Mouse (Mus musculus) brain, adult 10 weeks (tissue): ENCODE measurements around the gene Mtch1. TPM values are rescaled to one million over a fixed set of nuclear protein-coding genes. Genes with fewer than 3 reads are reported as not detected.

Experiments
- polyA plus RNA-seq: library from polyadenylated mRNA; stranded (reverse); fragments of 350-450 nt; fragmentation: Illumina TruSeq; extraction: RNeasy Lipid Tissue Mini Kit (QIAGEN cat#74804); gene quantifications from one replicate; pipeline ENCODE4 v1.2.3, GENCODE M21; 2015; ENCODE audit warnings: low read depth, low replicate concordance

The Mtch1 gene
- polyA plus RNA-seq: 584 TPM

DNA sequence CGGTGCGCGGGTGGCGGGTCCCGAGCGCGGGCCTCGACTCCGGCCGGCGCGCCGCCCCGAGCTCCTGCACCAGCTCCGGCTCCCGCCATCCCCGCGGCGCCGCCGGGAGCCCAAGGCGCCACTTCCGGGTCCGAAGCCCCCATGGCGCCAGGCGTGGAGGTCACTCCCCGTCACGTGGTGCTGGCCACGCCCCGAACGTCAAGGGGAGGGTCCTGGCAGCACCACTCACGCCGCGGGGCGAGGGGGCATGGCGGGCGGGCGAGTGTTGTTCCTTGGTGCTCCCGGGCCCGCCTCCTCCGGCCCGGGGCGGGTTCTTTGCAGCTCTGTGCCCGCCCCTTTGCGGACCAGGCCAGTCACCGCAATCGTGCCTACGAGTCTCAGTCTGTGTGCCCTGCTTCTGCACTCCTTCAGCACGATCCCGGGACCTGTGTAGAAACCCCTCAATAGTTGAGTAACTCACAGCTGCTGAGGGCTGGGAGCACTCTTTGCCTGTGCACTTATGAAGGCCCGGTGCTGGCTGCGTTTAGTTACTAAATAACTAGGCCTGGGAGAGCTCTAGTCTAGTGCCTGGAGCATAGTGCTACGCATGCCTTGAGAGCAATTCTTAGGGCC is at the start of gene Mtch1:
Gene Mtch1 (minus strand): TSS at position 290 of the 612 bp plus-strand sequence.

DNA sequence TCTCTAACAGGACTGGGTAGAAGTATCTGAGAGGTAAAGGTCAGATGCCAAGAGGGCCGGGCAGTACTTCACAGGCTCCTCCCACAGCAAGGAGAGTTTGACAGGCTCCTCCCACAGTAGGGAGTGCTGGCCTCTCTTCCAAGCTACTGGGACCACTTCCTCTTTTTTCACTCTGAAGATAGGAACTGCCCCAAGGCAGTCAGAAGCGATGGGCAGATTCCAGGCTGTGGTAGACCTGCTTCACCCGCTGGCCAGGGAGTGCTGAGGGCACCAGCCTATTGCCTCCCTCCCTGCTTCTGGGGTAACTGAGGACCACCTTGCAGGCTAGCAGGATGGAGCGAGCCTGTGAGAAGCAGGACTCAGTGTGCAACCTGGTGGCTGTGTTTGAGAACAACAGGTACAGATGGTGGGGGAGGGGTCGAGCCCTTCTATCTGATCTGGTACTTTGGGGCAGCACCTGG is 13.1 kb upstream of the Mtch1 start, which contains the start of gene Fgd2:
Gene Fgd2 (plus strand): TSS at position 154 of the 461 bp plus-strand sequence.

DNA sequence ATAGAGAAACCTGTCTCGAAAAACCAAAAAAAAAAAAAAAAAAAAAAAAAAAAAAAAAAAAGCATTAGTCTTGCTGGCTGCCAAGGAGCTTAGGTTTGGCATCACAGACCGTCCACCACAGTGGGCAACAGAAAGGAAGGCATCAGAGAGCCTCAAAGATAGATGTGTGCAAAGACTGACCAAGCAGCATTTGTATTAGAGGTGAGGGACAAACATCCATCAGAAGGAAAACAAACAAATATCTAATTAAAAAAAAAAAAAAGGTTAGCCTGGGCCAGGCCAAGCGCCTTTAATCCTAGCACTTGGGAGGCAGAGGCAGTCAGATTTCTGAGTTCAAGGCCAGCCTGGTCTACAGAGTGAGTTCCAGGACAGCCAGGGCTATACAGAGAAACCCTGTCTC is 30.4 kb downstream of the Mtch1 start, which contains the start of gene Pi16:
Gene Pi16 (plus strand): TSS at position 301 of the 400 bp plus-strand sequence.

Other genes with a start within 250 kb of the Mtch1 start
- not detected for gene Rab44, start 233.8 kb downstream of the Mtch1 start, polyA plus RNA-seq
- gene Cpne5, start 109.8 kb downstream of the Mtch1 start, polyA plus RNA-seq: 90.6 TPM
- 36.2 TPM for gene Ppil1, start 83.7 kb downstream of the Mtch1 start, polyA plus RNA-seq
- gene BC004004, start 79.1 kb downstream of the Mtch1 start, polyA plus RNA-seq: 125 TPM
- gene Pi16, start 30.3 kb downstream of the Mtch1 start, polyA plus RNA-seq: 0.76 TPM
- 8.8 TPM for gene Fgd2, start 13.0 kb upstream of the Mtch1 start, polyA plus RNA-seq
- gene Pim1, start 142.8 kb upstream of the Mtch1 start, polyA plus RNA-seq: 3.9 TPM
- not detected for gene Gm17657, start 201.7 kb upstream of the Mtch1 start, polyA plus RNA-seq
- 31.8 TPM for gene Tbc1d22b, start 201.9 kb upstream of the Mtch1 start, polyA plus RNA-seq
- not detected for gene Tmem217, start 204.5 kb upstream of the Mtch1 start, polyA plus RNA-seq